Mouse (Mus musculus) kidney, embryonic 15.5 days (tissue): ENCODE measurements around the gene Cetn2. TPM values are rescaled to one million over a fixed set of nuclear protein-coding genes. Genes with fewer than 3 reads are reported as not detected.

Experiments
- ATAC-seq: fragments of 200-750 bp; cut with Nextera tagmentation; replicated peaks from 2 replicates; pipeline ENCODE4 v1.8.0; 2017; ENCODE audit warnings: moderate TSS enrichment; ENCODE audit not compliant: low FRiP score
- H3K27ac ChIP-seq: fragments of 300-500 bp; sonication (generic); 2 replicates; pipeline ENCODE4 v1.5.1; 2015; ENCODE audit warnings: mild to moderate bottlenecking, inconsistent platforms
- H3K27me3 ChIP-seq: fragments of 300-500 bp; sonication (generic); 2 replicates; pipeline ENCODE4 v1.6.1; 2015; ENCODE audit warnings: inconsistent platforms
- H3K36me3 ChIP-seq: fragments of 300-500 bp; sonication (generic); 2 replicates; pipeline ENCODE4 v1.6.1; 2015; ENCODE audit warnings: inconsistent platforms
- H3K4me1 ChIP-seq: fragments of 300-500 bp; sonication (generic); 2 replicates; pipeline ENCODE4 v1.6.1; 2015; ENCODE audit warnings: inconsistent platforms
- H3K4me2 ChIP-seq: fragments of 300-500 bp; sonication (generic); 2 replicates; pipeline ENCODE4 v1.6.1; 2015; ENCODE audit warnings: moderate library complexity, mild to moderate bottlenecking, inconsistent platforms
- H3K4me3 ChIP-seq: fragments of 300-500 bp; sonication (generic); replicated peaks from 2 replicates; pipeline ENCODE4 v1.5.1; 2015; ENCODE audit warnings: mild to moderate bottlenecking, inconsistent platforms
- H3K9ac ChIP-seq: fragments of 300-500 bp; sonication (generic); 2 replicates; pipeline ENCODE4 v1.6.1; 2015; ENCODE audit warnings: mild to moderate bottlenecking, inconsistent platforms
- H3K9me3 ChIP-seq: fragments of 300-500 bp; sonication (generic); replicated peaks from 2 replicates; pipeline ENCODE4 v1.6.1; 2016; ENCODE audit warnings: inconsistent platforms
- WGBS: fragments of 180-500 bp; shearing (Covaris S2); methylation state at CpG from one replicate; pipeline ENCODE4 v1.1.7; 2015; ENCODE audit warnings: mixed read lengths; 5-methylcytosine and 5-hydroxymethylcytosine counted together
- polyA plus RNA-seq: library from polyadenylated mRNA; unstranded; fragments of >200 nt; fragmentation: Nextera tagmentation; extraction: Ambion mirVana; gene quantifications from 2 replicates; pipeline ENCODE4 v1.2.1, GENCODE M21; 2015

The Cetn2 gene
- polyA plus RNA-seq, 1 experiment from 2014 or later = 90.4 TPM

DNA sequence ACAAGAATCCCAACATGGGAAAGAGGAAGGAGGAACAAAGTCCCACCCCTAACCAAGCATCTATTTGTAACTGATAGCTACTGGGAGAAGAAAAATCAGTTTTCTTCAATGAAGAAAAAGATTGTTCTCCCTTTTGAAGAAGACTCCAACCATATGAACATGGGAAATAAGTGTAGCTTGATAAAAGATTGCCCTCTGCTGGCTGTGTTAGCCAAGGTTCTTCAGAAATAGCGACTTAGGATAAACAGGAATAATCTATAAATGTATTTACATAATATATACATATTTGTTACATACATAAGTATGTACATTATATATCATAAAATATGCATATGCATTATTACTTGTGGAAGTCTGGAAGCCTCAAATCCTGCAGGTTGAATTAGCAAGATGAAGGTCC lies 15.7 kb downstream of the Cetn2 start:
- H3K27me3 ChIP-seq = peaks cover 15% of the 10 kb centered on the region; the same call in 1 of the 2 replicates
- no peak overlapping the region for H3K27ac ChIP-seq
- WGBS = 51% methylated on average over 1 of the region's 1 CpGs
- H3K36me3 ChIP-seq = no peaks in the 10 kb centered on the region
- H3K4me2 ChIP-seq = no peak overlapping the region
- no peak overlapping the region for H3K9ac ChIP-seq
- H3K4me3 ChIP-seq = no peak overlapping the region
- no peaks in the 10 kb centered on the region for H3K4me1 ChIP-seq
- H3K9me3 ChIP-seq = no peaks in the 10 kb centered on the region
- ATAC-seq = no peak

DNA sequence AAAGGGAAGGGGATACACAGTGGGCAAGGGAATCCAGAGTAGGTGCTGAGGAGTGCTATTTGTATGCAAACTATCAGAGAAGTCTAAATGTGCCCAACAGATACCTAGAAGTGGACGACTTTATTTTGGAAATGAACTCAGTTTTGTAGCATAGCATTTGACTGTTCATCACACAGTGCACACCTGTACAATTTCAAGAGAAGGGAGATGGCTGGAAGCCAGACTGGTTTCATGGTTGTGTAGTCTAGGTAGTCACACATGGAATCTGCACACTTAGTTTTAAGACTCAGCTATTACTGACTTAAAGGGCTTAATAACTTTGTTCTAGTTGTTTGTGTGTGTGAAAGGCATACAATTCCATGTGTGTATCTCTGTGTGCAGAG lies 22.2 kb downstream of the Cetn2 start:
- Histone ChIP-seq H3K4me2 (no peak overlapping the region), H3K36me3 (no peaks in the 10 kb centered on the region), H3K27me3 (peaks cover 17% of the 10 kb centered on the region), H3K4me3 (no peak overlapping the region), H3K4me1 (no peaks in the 10 kb centered on the region), H3K9ac (no peak overlapping the region), H3K27ac (no peak overlapping the region), H3K9me3 (no peaks in the 10 kb centered on the region)
- 58% methylated on average over 1 of the region's 1 CpGs for WGBS
- no peak for ATAC-seq

DNA sequence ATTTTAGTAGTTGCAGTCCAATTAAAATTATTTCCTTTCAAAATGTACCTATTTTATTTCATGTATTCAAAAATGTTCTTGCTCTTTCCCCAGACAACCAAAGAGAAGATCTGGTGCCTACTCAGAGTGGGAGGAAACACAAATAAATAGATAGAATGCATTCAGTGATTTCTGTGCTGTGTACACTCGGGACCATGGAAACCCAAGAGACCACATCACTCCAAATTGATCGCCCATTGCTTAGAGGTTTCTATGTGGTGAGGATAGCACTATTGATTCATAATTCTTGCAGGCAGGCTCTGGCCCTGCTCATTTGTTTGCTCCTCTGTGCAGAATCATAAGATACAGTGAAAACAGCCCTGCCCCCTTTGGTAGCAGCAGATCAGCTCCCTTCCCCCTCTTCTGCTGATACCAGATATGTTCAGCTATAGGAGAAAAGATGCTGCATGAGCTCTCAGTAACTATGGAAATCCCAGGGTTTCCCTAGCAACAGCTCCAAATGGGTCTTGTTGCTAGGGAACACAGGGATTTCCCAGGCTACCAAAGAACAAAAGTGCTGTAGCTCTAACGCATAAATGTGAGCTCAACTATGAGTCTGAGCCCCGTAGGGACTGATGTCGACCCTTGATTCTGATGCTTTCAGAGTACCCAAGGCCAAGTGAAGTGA lies 22.7 kb downstream of the Cetn2 start:
- no peak overlapping the region for H3K4me2 ChIP-seq
- WGBS = 75% methylated on average over 5 of the region's 5 CpGs
- ATAC-seq = no peak

More for the DNA sequence above, 22.7 kb downstream of the Cetn2 start:
- H3K27me3 ChIP-seq = peaks cover 15% of the 10 kb centered on the region; the same call in 1 of the 2 replicates
- no peaks in the 10 kb centered on the region for H3K36me3 ChIP-seq
- H3K9me3 ChIP-seq = no peaks in the 10 kb centered on the region
- H3K4me3 ChIP-seq = no peak overlapping the region
- no peaks in the 10 kb centered on the region for H3K4me1 ChIP-seq
- H3K9ac ChIP-seq = no peak overlapping the region
- no peak overlapping the region for H3K27ac ChIP-seq

Other genes with a start within 250 kb of the Cetn2 start
- 0.04 and 0.14 TPM in 2 replicates for gene Gabrq, start 93.2 kb downstream of the Cetn2 start, polyA plus RNA-seq
- 27.2 and 28.8 TPM in 2 replicates for gene Nsdhl, start 146 bp upstream of the Cetn2 start, polyA plus RNA-seq
- gene Zfp185, start 68.9 kb upstream of the Cetn2 start, polyA plus RNA-seq = 6.2 and 7.2 TPM in 2 replicates
- 0.09 TPM in 2 replicates for gene Pnma5, start 118.7 kb upstream of the Cetn2 start, polyA plus RNA-seq
- 0.10 TPM in 1 of 2 replicates, not detected in the other for gene Pnma3, start 146.4 kb upstream of the Cetn2 start, polyA plus RNA-seq
- gene Xlr4a, start 164.1 kb upstream of the Cetn2 start, polyA plus RNA-seq = 0.36 and 1.4 TPM in 2 replicates
- 3.3 and 3.8 TPM in 2 replicates for gene Xlr3a, start 178.7 kb upstream of the Cetn2 start, polyA plus RNA-seq
- not detected in 2 replicates for gene Gm14685, start 198.6 kb upstream of the Cetn2 start, polyA plus RNA-seq
- not detected in 2 replicates for gene Xlr5b, start 230.4 kb upstream of the Cetn2 start, polyA plus RNA-seq
- gene DXBay18, start 231.0 kb upstream of the Cetn2 start, polyA plus RNA-seq = not detected in 2 replicates